Mouse (Mus musculus) right cerebral cortex, postnatal 10 days (tissue): ENCODE data around the gene Mras.

Experiments used
- DNase-seq, 2 experiments: peaks; one replicate each; pipeline ENCODE4 v3.0.0; 2021; ENCODE audit warnings: low spot score in 2 of 2

The Mras gene

DNA sequence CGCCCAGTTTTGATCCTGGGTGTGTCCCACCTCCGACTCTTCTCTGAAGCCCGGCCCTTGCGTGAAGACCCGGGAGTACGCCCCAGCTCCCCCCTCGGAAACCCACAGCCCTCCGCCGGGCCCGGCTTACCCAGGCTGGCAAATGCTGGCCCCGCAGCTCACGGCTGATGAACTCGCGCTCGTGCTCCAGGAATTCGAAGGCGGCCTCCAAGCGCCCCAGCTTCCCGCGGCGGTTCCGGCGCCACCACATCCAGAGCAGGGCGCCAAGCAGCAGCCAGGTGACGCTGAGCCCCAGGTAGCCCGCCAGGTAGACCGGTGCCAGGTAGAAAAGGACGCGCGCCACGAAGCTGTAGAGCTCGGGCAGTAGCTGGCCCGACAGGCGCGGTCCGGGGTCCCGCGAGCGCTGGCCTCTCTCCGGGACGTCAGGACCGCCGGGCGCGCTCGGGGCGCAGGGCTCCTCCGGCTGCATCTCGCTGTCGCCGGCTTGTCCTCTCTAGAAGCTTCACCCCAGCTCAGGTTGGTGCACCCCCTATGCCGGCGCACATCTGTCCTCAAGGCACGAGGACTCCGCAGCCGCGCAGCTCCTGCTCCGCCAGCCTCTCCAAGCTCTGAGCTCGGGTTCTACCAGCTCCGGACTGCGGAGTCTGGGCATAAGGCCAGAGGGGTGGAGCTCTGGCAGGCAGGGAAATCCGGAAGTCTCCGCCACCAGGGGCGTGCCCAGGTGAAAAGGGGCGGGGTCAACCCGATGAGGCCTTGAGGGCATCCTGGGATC lies 79.1 kb downstream of the Mras start, which contains the start of gene Esyt3:
TSS of gene Esyt3 (minus strand) at position 637 of the 772 bp plus-strand sequence.
- DNase-seq = peak in 1 of 2 experiments; percentile 51

DNA sequence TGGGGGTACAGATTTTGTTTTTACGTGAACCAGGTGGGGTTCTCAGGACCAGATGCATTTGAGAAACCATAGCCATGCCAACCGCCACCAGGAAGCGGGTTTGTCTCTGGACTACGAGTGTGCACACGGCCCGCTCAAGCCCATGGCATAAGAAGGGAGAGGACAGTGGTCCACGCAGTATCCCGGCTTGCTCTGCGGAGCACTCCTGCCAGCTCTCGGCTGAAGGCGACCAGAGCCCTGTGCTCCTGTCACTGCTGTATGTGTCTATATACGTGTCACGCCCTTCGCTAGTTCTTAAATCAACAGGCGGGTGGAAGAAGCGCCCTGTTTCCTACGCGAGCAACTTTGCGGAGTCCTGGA lies 79.6 kb downstream of the Mras start:
- no peak for DNase-seq

- DNase-seq = no peak
These were observed 81.2 kb downstream of the Mras start for GRCm38 (mm10) chr9:99355971-99356370.

DNA sequence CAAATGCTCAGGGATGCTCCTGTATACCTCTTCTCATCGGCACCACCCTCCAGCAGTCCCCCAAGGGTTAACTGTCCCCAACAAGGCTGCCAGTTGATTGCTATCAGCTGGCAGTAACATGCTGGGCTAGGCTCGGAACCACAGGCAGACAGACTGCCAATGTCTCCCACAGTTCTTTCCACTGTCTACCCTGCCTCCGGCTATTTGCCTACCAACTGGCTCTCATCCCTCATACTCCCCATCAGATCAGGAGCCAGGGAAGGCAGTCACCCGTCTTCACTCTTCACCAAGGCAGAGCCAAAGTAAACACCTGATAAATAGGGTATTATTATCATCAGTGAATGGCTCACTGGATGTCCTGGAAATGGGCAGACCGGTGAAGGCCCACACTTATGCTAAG lies 82.4 kb downstream of the Mras start:
- DNase-seq = no peak

- no peak for DNase-seq
These were observed 83.8 kb downstream of the Mras start for GRCm38 (mm10) chr9:99353390-99353789.

GRCm38 (mm10) chr9:99352964-99353363 lies 84.2 kb downstream of the Mras start:
- DNase-seq = no peak

DNA sequence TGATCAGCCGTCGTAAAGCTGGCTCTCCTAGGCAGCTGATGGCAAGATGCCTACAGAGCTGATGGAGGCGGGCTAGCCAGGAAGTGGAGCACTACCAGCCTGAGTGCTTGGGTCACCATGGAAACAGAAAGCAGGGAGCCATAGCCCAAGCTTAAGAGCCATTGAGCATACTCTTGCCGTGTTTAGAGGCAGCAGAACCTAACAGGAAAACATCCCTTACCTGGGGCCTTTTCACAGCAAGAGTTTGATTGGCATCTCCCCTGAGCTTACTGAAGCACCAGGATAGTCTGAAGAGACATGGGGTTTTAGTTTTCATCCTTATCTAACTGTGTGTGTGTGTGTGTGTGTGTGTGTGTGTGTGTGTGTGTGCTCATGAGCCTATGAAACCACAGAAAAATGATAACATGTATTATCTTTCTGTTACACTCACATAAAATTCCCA lies 91.8 kb downstream of the Mras start:
- peak; percentile 83 to 90 for DNase-seq

DNA sequence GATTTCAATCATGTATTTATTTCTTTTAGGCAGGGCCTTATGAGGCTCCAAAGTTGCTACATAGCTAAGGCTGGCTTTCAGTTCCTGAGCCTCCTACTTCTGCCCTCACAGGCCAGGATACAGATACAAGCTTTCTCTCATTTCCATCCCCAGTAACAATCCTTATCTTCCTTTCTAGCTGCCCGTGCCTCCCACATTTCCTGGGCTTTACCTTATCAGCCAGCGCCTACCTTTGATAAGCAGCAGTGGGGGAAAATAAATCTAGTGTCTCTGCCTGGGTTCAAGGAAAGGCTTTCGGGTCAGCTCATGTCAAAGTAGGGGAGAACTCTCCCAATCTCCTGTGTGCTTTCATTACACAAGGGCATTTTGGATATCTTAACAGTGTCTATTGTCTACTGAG lies 95.6 kb downstream of the Mras start:
- DNase-seq = no peak

DNA sequence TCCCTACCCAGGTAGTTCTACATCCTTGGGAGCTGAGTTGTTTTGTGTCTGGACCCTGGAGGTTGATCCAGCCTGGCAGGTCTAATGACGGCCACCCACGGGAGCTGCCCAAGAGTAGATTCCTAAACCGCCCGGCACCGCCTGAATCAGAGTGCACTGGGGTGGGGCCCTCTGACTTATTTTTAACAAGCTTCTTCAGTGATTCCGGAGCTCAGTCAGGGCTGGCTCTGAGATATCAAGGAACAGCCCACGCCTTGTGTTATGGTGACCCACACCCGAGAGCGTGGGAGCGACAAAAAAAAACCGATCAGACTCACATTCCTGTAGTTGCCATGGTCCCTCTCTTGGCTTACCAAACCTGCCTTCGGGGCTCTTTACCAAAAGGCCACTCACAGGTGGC lies 97.1 kb downstream of the Mras start:
- DNase-seq = no peak

GRCm38 (mm10) chr9:99339182-99339581 lies 98.0 kb downstream of the Mras start:
- no peak for DNase-seq

GRCm38 (mm10) chr9:99338293-99338692 lies 98.9 kb downstream of the Mras start:
- DNase-seq = no peak

GRCm38 (mm10) chr9:99336538-99336937 lies 100.6 kb downstream of the Mras start:
- no peak for DNase-seq
